Mouse (Mus musculus) liver, adult 2 months (tissue): ENCODE measurements around the gene Gclm.

Experiments
- CTCF ChIP-seq: fragments of 200-500 bp; IDR thresholded peaks from 2 replicates; pipeline ENCODE4 v1.5.1; 2011; ENCODE audit warnings: low read depth, low read length, control low read depth
- POLR2A ChIP-seq: fragments of 200-500 bp; IDR thresholded peaks from 2 replicates; pipeline ENCODE4 v1.6.1; 2011; ENCODE audit warnings: low read length, control low read depth; ENCODE audit not compliant: insufficient read depth; ENCODE audit errors: extremely low read depth

GRCm38 (mm10) chr3:122200017-122200416 lies 45.3 kb upstream of the Gclm start:
- TF ChIP-seq CTCF: no peak
- TF ChIP-seq POLR2A: no peak
